Mouse (Mus musculus) gastrocnemius, adult 2 months (tissue): ENCODE results near the gene Grsf1. TPM values are rescaled to one million over a fixed set of nuclear protein-coding genes. Genes with fewer than 3 reads are reported as not detected.

Experiments used
- DNase-seq: peaks from one replicate; pipeline ENCODE4 v3.0.0; 2022
- H3K27ac ChIP-seq: fragments of 200-600 bp; 2 replicates; pipeline ENCODE4 v1.8.1; 2022; ENCODE audit warnings: mild to moderate bottlenecking
- H3K4me3 ChIP-seq: fragments of 200-600 bp; 2 replicates; pipeline ENCODE4 v1.8.1; 2022; ENCODE audit warnings: mild to moderate bottlenecking, moderate library complexity
- CTCF ChIP-seq: fragments of 200-600 bp; IDR thresholded peaks from 2 replicates; pipeline ENCODE4 v1.8.1; 2022; ENCODE audit warnings: antibody characterized with exemption, mild to moderate bottlenecking, moderate library complexity
- intact Hi-C: fragments of 180-260 bp; cut with DNase I; formaldehyde crosslinking; loops from one replicate; pipeline ENCODE4 v1.15.1; 2025
- long read RNA-seq, 2 experiments: library from polyadenylated mRNA; stranded (forward); transcript quantifications; one replicate each; pipeline ENCODE4 v2.0.0; 2021
- total RNA-seq, 2 experiments: library from RNA; stranded (reverse); gene quantifications; 2 replicates each; pipeline ENCODE4 v1.2.3; 2021

The Grsf1 gene
- 100 to 1,000 TPM; 125 to 167 TPM for total RNA-seq
- long read RNA-seq, experiment 1, transcript Grsf1-201 (10 exons, 2,538 nt) = major isoform, 117 of 154 reads
- long read RNA-seq, experiment 1, transcript Grsf1-202 (10 exons, 2,286 nt) = minor isoform, 15 of 154 reads
- long read RNA-seq, experiment 1, partial matches to known transcripts = 8 of 154 reads
- long read RNA-seq, experiment 1, other reads (novel, unspliced or antisense) = 14 of 154 reads
- long read RNA-seq, experiment 2, transcript Grsf1-201 (10 exons, 2,538 nt) = major isoform, 97 of 152 reads
- long read RNA-seq, experiment 2, transcript Grsf1-202 (10 exons, 2,286 nt) = minor isoform, 19 of 152 reads
- long read RNA-seq, experiment 2, partial matches to known transcripts = 15 of 152 reads
- long read RNA-seq, experiment 2, other reads (novel, unspliced or antisense) = 21 of 152 reads

DNA sequence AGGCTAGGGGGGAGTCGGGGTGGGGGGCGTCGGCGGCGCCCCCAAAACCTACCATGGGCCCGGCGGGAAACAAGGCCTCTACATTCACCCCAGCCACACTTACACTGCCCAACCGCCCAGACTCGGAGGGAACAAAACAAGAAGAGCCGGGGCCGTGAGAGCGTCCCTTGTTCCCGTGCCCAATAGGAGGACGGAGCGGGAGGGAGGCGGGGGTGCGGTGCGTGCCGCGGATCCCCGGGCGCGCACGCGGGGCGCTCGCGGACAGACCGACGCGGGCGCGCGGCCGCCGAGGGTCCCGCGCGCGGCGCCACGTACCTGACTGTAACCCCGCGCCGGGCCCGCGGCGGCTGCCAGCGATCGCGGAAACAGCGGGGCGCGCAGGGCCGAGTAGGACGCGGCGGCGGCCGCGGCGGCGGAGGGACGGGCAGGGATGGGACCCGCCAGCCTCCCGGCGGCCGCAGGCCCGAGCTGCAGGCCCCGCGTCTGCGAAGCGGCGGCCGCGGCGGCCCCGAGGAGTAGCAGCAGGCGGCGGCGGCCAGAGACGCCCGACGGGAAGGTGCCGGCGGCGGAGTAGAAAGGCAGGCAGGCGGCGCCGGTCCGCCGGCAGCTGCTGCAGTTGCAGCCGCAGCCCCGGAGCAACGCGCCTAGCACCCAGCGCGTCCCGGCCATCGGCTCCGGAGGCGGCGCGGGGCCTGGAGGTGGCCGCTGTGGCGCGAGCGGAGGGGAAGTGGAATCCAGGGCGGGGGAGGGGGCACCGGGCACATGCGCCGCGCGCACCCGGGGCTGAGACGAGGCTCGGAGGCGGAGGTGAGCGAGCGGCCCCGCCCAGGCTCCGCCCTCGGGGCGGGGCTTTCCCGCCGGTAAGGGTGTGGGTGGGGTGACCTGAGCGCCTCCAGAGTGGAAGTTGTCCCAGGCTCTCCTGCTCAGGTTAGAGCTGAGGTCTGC lies at the start of gene Grsf1:
Gene Grsf1 (minus strand): TSS at position 729 of the 945 bp plus-strand sequence.
- intact Hi-C loops = loop anchor here (1.0 to 5.0 kb wide), 2 partner anchors 45 to 108 kb away; partner anchors contain the start of genes Mob1b and Rufy3
- DNase-seq = peak; percentile 95
- no peak for TF ChIP-seq CTCF
- peak within 1 kb of the TSS; percentile 95 for H3K27ac ChIP-seq
- H3K4me3 ChIP-seq = peak within 1 kb of the TSS; percentile 96

GRCm38 (mm10) chr5:88724030-88724429 lies 48.1 kb upstream of the Grsf1 start:
- TF ChIP-seq CTCF = no peak
- Histone ChIP-seq H3K4me3 (no peak overlapping the region), H3K27ac (no peak overlapping the region)
- intact Hi-C loops = no loop called here
- no peak for DNase-seq

DNA sequence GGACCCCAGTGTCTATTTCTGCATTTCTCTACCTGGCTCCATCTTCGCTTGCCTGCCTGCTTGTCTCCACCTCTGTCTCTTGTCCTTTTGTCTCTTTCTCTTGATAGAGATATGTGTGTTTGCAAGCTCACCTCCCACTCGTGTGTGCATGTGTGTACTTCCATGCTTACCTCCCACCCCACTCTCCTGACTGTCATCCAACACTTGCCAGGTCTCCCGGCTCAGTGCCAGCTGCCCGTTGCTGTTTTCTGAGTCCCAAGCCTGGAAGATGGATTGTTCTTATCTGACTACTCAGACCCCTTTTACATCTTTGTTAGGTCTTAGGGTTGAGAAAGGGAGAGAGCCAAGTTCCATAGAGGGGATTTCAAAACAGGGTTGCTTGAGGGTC lies 46.2 kb upstream of the Grsf1 start:
- H3K27ac ChIP-seq = peak overlapping the region; percentile 98
- TF ChIP-seq CTCF = no peak
- no peak for DNase-seq
- peak overlapping the region; percentile 99 for H3K4me3 ChIP-seq
- intact Hi-C loops = loop anchor here (2.0 kb wide), 1 partner anchor 41 kb away; no protein-coding TSS in a partner anchor

GRCm38 (mm10) chr5:88721565-88722212 lies 45.7 kb upstream of the Grsf1 start:
- intact Hi-C loops = loop anchor here (2.0 kb wide), 1 partner anchor 41 kb away; no protein-coding TSS in a partner anchor
- TF ChIP-seq CTCF = no peak
- H3K4me3 ChIP-seq = peak overlapping the region; percentile 99
- H3K27ac ChIP-seq = peak overlapping the region; percentile 98
- DNase-seq = peak; percentile 60

DNA sequence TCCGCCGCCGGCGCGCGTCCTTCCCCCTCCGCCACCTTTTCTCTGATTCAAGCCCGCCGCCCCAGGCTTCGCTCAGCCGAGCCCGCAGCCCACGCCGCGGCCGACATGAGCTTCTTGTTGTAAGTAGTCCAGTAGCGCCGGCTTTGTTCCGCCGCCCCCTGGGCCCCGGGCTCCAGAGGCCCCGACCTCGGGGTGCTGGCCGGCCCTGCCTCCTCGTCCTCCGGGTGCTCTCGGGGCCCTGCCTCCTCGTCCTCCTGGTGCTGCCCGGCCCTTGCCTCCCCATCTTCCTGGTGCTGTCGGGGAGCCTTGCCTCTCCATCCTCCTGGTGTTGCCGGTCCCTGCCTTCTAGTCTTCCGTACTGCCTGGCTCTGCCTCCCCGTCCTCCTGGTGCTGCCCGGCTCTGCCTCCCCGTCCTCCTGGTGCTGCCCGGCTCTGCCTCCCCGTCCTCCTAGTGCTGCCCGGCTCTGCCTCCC lies 45.1 kb upstream of the Grsf1 start:
- no peak for DNase-seq
- peak overlapping the region; percentile 98 for H3K27ac ChIP-seq
- intact Hi-C loops = no loop called here
- no peak for TF ChIP-seq CTCF
- H3K4me3 ChIP-seq = peak overlapping the region; percentile 99

- no peak for TF ChIP-seq CTCF
- peak; percentile 99 for DNase-seq
- Histone ChIP-seq H3K4me3 (peak within 1 kb of the TSS; percentile 99), H3K27ac (peak within 1 kb of the TSS; percentile 98)
- intact Hi-C loops = loop anchor here (1.0 kb wide), 1 partner anchor 45 kb away; no protein-coding TSS in a partner anchor
These were observed 44.4 kb upstream of the Grsf1 start, which contains the start of gene Mob1b for GRCm38 (mm10) chr5:88720116-88721002. Gene Mob1b, plus strand, starts transcription at chr5:88720855.

- no peak for DNase-seq
- Histone ChIP-seq H3K27ac (no peak overlapping the region), H3K4me3 (no peak overlapping the region)
- intact Hi-C loops = no loop called here
- no peak for TF ChIP-seq CTCF
These were observed 41.0 kb upstream of the Grsf1 start for GRCm38 (mm10) chr5:88716983-88717382.

GRCm38 (mm10) chr5:88712328-88712727 lies 36.4 kb upstream of the Grsf1 start:
- H3K27ac ChIP-seq = peak overlapping the region; percentile 75
- peak overlapping the region; percentile 57 for H3K4me3 ChIP-seq
- DNase-seq = no peak
- intact Hi-C loops = no loop called here
- TF ChIP-seq CTCF = no peak

DNA sequence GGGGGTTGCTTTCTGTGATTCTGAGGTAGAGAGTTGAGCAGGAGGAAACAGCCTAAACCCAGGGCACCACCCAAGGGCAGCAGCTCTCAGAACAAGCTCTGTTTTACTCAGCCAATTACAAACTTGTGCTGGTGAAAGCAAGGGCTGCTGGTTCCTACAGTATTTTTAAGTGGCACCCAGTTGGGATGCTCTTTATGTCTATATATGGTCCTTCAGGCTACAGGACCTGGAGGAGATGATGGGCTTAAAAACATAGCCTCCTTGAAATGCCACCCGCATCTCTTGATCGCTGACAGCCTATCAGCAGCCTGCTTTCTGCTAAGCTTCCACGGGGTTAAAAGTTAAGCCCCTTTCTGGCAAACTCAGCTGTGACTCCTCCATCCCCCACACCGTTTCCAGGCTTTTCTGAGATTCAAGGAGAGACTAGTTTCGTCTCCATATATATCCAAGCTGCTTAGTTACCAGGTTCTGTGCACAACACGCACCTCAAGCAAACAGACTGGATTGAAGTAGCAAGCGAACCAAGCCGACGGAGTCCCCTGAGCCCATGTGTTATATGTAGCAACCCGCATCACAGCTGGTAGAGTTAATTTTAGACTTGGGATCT lies 35.8 kb upstream of the Grsf1 start:
- no peak for TF ChIP-seq CTCF
- peak; percentile 43 for DNase-seq
- Histone ChIP-seq H3K27ac (peak overlapping the region; percentile 75), H3K4me3 (peak overlapping the region; percentile 57)
- intact Hi-C loops = no loop called here

DNA sequence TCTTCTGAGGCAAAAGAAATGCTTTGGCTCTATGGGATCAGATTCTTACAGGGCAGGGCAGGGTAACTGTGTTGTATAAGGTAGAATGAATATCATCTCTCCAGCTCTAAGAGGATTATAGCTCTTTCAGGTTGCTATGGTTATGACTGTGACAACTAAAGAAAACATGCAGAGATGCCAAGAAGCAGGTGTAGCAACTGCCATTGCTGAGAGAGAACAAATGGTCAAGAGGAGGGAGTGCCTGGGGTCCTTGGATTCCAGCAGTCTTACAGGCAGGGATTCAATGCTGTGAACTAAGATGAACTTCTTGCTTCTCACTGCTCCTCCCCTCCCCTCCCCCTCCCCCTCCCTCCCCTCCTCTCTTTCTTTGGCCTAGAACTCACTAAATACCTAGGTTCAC lies 35.2 kb upstream of the Grsf1 start:
- no peak for DNase-seq
- no peak for TF ChIP-seq CTCF
- intact Hi-C loops = no loop called here
- Histone ChIP-seq H3K4me3 (no peak overlapping the region), H3K27ac (peak overlapping the region; percentile 24; the same call in 1 of the 2 replicates)

DNA sequence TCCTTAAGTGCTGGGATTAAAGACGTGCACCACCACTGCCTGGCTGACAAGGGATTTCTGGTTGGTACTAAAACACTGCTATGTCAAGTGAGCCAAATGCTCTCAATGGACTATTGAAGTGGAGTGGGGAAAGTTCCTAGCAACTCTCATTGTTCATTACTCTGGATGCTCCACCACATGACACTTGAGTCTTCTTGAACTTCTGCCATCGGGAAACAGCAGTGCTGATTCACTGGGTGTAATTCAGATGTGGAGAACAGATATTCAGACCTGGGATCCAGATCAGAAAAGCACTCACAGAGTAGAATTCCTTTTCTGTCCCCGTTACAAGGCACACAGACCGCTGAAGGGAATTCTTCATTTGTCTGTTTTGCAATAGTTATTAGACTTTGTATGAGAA lies 27.6 kb upstream of the Grsf1 start:
- no peak overlapping the region for H3K27ac ChIP-seq
- H3K4me3 ChIP-seq = no peak overlapping the region
- DNase-seq = no peak
- no peak for TF ChIP-seq CTCF
- intact Hi-C loops = no loop called here
